Mouse (Mus musculus) midbrain, postnatal 0 days (tissue): ENCODE measurements around the gene Ywhag. TPM values are rescaled to one million over a fixed set of nuclear protein-coding genes. Genes with fewer than 3 reads are reported as not detected.
A peak's percentile ranks its signal among the peaks of the same experiment; 100 is the strongest.

Source experiments
- ATAC-seq: fragments of 200-750 bp; cut with Nextera tagmentation; 2 replicates; pipeline ENCODE4 v1.8.0; 2017; ENCODE audit warnings: moderate number of reproducible peaks, mild to moderate bottlenecking, moderate TSS enrichment, moderate library complexity; ENCODE audit not compliant: low FRiP score
- DNase-seq: peaks from one replicate; pipeline ENCODE4 v3.0.0-alpha.2; 2015; ENCODE audit warnings: low spot score
- H3K27ac ChIP-seq: fragments of 300-500 bp; sonication (generic); 2 replicates; pipeline ENCODE4 v1.5.1; 2014; ENCODE audit warnings: low read depth, mild to moderate bottlenecking, low read length, mixed read lengths
- H3K27me3 ChIP-seq: fragments of 300-500 bp; sonication (generic); 2 replicates; pipeline ENCODE4 v1.6.1; 2014; ENCODE audit warnings: low read length, control low read depth, mixed read lengths; ENCODE audit not compliant: insufficient read depth
- H3K36me3 ChIP-seq: fragments of 300-500 bp; sonication (generic); 2 replicates; pipeline ENCODE4 v1.6.1; 2014; ENCODE audit warnings: low read length, control low read depth, mixed read lengths; ENCODE audit not compliant: insufficient read depth
- H3K4me1 ChIP-seq: fragments of 300-500 bp; sonication (generic); 2 replicates; pipeline ENCODE4 v1.6.1; 2014; ENCODE audit warnings: mild to moderate bottlenecking, control low read depth, antibody characterized with exemption, low read length, mixed read lengths; ENCODE audit not compliant: insufficient read depth
- H3K4me2 ChIP-seq: fragments of 300-500 bp; sonication (generic); 2 replicates; pipeline ENCODE4 v1.6.1; 2014; ENCODE audit warnings: low read depth, mild to moderate bottlenecking, low read length, mixed read lengths; ENCODE audit not compliant: poor library complexity, severe bottlenecking
- H3K4me3 ChIP-seq: fragments of 300-500 bp; sonication (generic); 2 replicates; pipeline ENCODE4 v1.5.1; 2014; ENCODE audit warnings: low read depth, mild to moderate bottlenecking, low read length, moderate library complexity
- H3K9ac ChIP-seq: fragments of 300-500 bp; sonication (generic); replicated peaks from 2 replicates; pipeline ENCODE4 v1.6.1; 2014; ENCODE audit warnings: mild to moderate bottlenecking, low read length, moderate library complexity, mixed read lengths; ENCODE audit not compliant: poor library complexity, severe bottlenecking
- H3K9me3 ChIP-seq: fragments of 300-500 bp; sonication (generic); 2 replicates; pipeline ENCODE4 v1.6.1; 2016; ENCODE audit warnings: low read length, control low read depth
- CTCF ChIP-seq: IDR thresholded peaks from 2 replicates; pipeline ENCODE4 v1.5.1; 2016; ENCODE audit warnings: antibody characterized with exemption, mild to moderate bottlenecking
- WGBS: fragments of 180-500 bp; shearing (Covaris S2); extraction: QIAGEN DNeasy Blood & Tissue Kit; methylation state at CpG from one replicate; pipeline ENCODE4 v1.1.7; 2014; 5-methylcytosine and 5-hydroxymethylcytosine counted together
- polyA plus RNA-seq: library from polyadenylated mRNA; unstranded; fragments of >200 nt; fragmentation: Nextera tagmentation; extraction: Ambion mirVana; gene quantifications from 2 replicates; pipeline ENCODE4 v1.2.1, GENCODE M21; 2015
- total RNA-seq: library from RNA; depleted of rRNA; stranded (reverse); fragments of >200 nt; gene quantifications from 2 replicates; pipeline ENCODE4 v1.2.3, GENCODE M21; 2014; rRNA removed

Ywhag gene
- total RNA-seq (357 and 411 TPM in 2 replicates), polyA plus RNA-seq (906 and 919 TPM in 2 replicates)

- Histone ChIP-seq H3K9me3 (no peaks in the 10 kb centered on the region), H3K9ac (peak within 1 kb of the TSS; percentile 97), H3K4me2 (peak within 1 kb of the TSS; percentile 54), H3K4me1 (no peaks in the 10 kb centered on the region; the same call in 1 of the 2 replicates), H3K27ac (peak within 1 kb of the TSS; percentile 99), H3K36me3 (0 out of 2 replicates have a peak, but pooled peaks cover 7% of the 10 kb centered on the region), H3K4me3 (peak within 1 kb of the TSS; percentile 65), H3K27me3 (no peaks in the 10 kb centered on the region)
- peak; percentile 94 for ATAC-seq
- WGBS: 0% methylated on average over 46 of the region's 48 CpGs
- peak; percentile 98 for DNase-seq
- TF ChIP-seq CTCF: peak; percentile 82
Observed at GRCm38 (mm10) chr5:135934481-135935175, at the start of gene Ywhag. Ywhag (minus strand) TSS chr5:135934616.

DNA sequence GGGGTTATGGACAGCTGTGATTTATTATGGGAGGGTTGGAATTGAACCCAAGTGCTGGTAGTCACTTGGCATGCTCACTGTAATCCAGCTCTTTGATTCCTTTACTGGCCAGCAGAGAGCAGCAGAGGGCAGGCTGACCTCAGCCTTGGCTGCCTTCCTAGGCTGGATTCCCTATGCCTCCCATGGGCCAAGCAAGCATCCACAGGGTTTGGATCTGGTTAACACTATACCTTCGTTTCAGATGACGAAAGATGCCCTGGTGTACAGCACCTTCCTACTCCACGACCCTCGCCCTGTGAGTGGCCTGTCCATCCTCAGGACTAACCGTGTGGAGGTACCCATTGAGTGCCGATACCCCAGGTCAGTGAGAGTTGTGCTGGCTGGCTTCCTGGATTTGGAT is 48.0 kb upstream of the Ywhag start:
- Histone ChIP-seq H3K4me3 (no peak overlapping the region), H3K27ac (no peak overlapping the region), H3K9ac (no peak overlapping the region), H3K27me3 (no peaks in the 10 kb centered on the region), H3K4me1 (no peaks in the 10 kb centered on the region), H3K36me3 (no peaks in the 10 kb centered on the region), H3K9me3 (no peaks in the 10 kb centered on the region), H3K4me2 (no peak overlapping the region)
- TF ChIP-seq CTCF: peak; percentile 81
- 41% methylated on average over 6 of the region's 6 CpGs for WGBS
- DNase-seq: peak; percentile 72
- ATAC-seq: no peak

DNA sequence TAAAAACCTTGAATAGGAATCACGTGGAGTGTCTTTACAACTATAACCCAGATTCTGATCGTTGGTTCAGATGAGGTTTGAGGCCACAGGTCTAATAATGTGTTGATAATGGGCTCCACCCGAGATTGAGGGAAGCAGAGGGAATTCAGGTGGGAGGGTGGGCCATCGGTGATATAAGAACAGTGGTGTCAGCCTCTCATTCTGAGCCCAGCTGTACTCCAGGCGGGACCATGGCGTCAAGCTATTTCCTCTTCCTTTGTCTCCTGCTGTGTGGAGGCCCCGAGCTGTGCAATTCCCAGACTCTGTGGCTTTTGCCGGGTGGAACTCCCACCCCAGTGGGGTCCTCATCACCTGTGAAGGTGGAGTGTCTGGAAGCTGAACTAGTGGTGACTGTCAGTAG is 45.5 kb upstream of the Ywhag start, which contains the start of gene Zp3:
Gene Zp3 (plus strand): TSS at position 196 of the 400 bp plus-strand sequence.
- no peak for ATAC-seq
- no peak for TF ChIP-seq CTCF

DNA sequence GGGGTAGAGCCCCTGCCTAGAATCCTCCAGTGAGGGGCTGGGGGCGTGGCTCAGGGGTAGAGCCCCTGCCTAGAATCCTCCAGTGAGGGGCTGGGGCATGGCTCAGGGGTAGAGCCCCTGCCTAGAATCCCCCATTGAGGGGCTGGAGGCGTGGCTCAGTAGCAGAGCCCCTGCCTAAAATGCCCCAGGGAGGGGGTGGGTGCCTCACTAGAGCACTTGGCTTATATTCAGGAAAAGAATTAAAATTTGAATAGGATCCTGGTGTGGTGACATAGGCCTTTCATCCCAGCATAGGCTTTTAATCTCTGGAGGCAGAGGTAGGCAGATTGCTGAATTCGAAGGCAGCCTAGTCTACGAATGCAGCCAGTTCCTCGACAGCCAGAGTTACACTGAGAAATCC is 45.0 kb upstream of the Ywhag start:
- WGBS: 61% methylated on average over 5 of the region's 5 CpGs
- Histone ChIP-seq H3K27ac (no peak overlapping the region), H3K4me1 (no peaks in the 10 kb centered on the region), H3K9ac (no peak overlapping the region), H3K27me3 (no peaks in the 10 kb centered on the region), H3K4me2 (no peak overlapping the region), H3K9me3 (no peaks in the 10 kb centered on the region), H3K36me3 (no peaks in the 10 kb centered on the region), H3K4me3 (no peak overlapping the region)
- DNase-seq: no peak
- no peak for TF ChIP-seq CTCF
- ATAC-seq: no peak

More for the DNA sequence above, 45.5 kb upstream of the Ywhag start, which contains the start of gene Zp3:
- no peaks in the 10 kb centered on the region for H3K4me1 ChIP-seq
- no peaks in the 10 kb centered on the region for H3K36me3 ChIP-seq
- no peaks in the 10 kb centered on the region for H3K9me3 ChIP-seq
- no peaks in the 10 kb centered on the region for H3K27me3 ChIP-seq
- no peak within 1 kb of the TSS for H3K4me3 ChIP-seq
- no peak within 1 kb of the TSS for H3K9ac ChIP-seq
- H3K4me2 ChIP-seq: no peak within 1 kb of the TSS
- DNase-seq: no peak
- no peak within 1 kb of the TSS for H3K27ac ChIP-seq
- WGBS: 72% methylated on average over 8 of the region's 8 CpGs

GRCm38 (mm10) chr5:135975893-135976668 is 41.7 kb upstream of the Ywhag start:
- H3K36me3 ChIP-seq: no peaks in the 10 kb centered on the region
- 97% methylated on average over 8 of the region's 8 CpGs for WGBS
- no peak overlapping the region for H3K9ac ChIP-seq
- no peak overlapping the region for H3K4me2 ChIP-seq
- no peak overlapping the region for H3K4me3 ChIP-seq
- H3K9me3 ChIP-seq: no peaks in the 10 kb centered on the region
- no peak for ATAC-seq
- no peak overlapping the region for H3K27ac ChIP-seq
- no peaks in the 10 kb centered on the region for H3K27me3 ChIP-seq
- no peaks in the 10 kb centered on the region for H3K4me1 ChIP-seq
- no peak for TF ChIP-seq CTCF
- DNase-seq: no peak

GRCm38 (mm10) chr5:135974365-135974764 is 39.9 kb upstream of the Ywhag start, which contains the start of gene Ssc4d:
Ssc4d (minus strand) TSS chr5:135974531.
- ATAC-seq: no peak
- no peak within 1 kb of the TSS for H3K4me3 ChIP-seq
- H3K27ac ChIP-seq: no peak within 1 kb of the TSS
- no peaks in the 10 kb centered on the region for H3K27me3 ChIP-seq
- no peaks in the 10 kb centered on the region for H3K36me3 ChIP-seq
- DNase-seq: no peak
- no peak for TF ChIP-seq CTCF
- no peak within 1 kb of the TSS for H3K9ac ChIP-seq
- H3K4me1 ChIP-seq: no peaks in the 10 kb centered on the region
- H3K9me3 ChIP-seq: no peaks in the 10 kb centered on the region
- H3K4me2 ChIP-seq: no peak within 1 kb of the TSS
- 20% methylated on average over 8 of the region's 9 CpGs for WGBS
